Mouse (Mus musculus): ENCODE data around the gene Gm20873. TPM values are rescaled to one million over a fixed set of nuclear protein-coding genes. Genes with fewer than 3 reads are reported as not detected.
"Not testable (repeated sequence)": the region's sequence is repeated elsewhere in the genome, so short reads cannot be mapped to it uniquely, and the experiment has no call there.

The Gm20873 gene
- polyA plus RNA-seq (2014; fragmentation: Nextera tagmentation; extraction: Ambion mirVana): not detected in 2 replicates

DNA sequence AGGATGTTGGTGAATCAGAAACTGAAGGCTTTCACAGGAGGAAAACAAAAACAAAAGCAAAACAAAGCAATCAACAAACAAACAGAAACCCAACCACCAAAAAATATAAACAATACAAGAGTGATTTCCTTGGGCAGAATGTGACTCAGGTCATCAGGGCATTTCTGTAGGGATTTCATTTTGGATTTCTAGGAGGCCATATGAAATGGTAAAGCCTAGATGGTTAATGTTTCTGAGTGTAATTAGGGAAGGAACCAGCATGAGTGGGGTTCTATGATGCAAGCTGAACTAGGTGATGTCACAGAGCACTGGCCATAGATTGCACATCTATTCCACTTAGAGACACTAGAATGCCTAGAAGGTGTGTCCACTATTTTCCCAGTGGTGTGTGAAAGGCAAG, at the start of gene Gm20873:
Gene Gm20873 (plus strand): TSS at position 301 of the 400 bp plus-strand sequence.
- not testable (repeated sequence) for DNase-seq (ENCODE audit: low spot score); H3K36me3 ChIP-seq (ENCODE audit: control insufficient read depth, insufficient read depth, low read length); H3K9ac ChIP-seq (ENCODE audit: low read length); H3K4me3 ChIP-seq (ENCODE audit: low read depth, low read length); H3K9me3 ChIP-seq (replicated peaks; ENCODE audit: control insufficient read depth, low read length); H3K27ac ChIP-seq (ENCODE audit: low read depth, low read length); ATAC-seq; H3K4me1 ChIP-seq (ENCODE audit: control insufficient read depth, insufficient read depth, low read length); H3K4me2 ChIP-seq (ENCODE audit: low read length); H3K27me3 ChIP-seq (replicated peaks; ENCODE audit: control insufficient read depth, insufficient read depth, low read length)

GRCm38 (mm10) chrY:6237895-6238294, 29.0 kb upstream of the Gm20873 start, which contains the start of gene Gm21746:
Gm21746 (minus strand) TSS chrY:6237995.
- H3K27ac ChIP-seq (ENCODE audit: low read depth, low read length); ATAC-seq: not testable (repeated sequence)

More at GRCm38 (mm10) chrY:6237895-6238294, 29.0 kb upstream of the Gm20873 start, which contains the start of gene Gm21746:
- H3K9ac ChIP-seq (ENCODE audit: low read length); H3K4me2 ChIP-seq (ENCODE audit: low read length); H3K36me3 ChIP-seq (ENCODE audit: control insufficient read depth, insufficient read depth, low read length); H3K4me3 ChIP-seq (ENCODE audit: low read depth, low read length); DNase-seq (ENCODE audit: low spot score); H3K9me3 ChIP-seq (replicated peaks; ENCODE audit: control insufficient read depth, low read length); H3K4me1 ChIP-seq (ENCODE audit: control insufficient read depth, insufficient read depth, low read length); H3K27me3 ChIP-seq (replicated peaks; ENCODE audit: control insufficient read depth, insufficient read depth, low read length): not testable (repeated sequence)
- WGBS: 20% methylated on average over 1 of the region's 3 CpGs

Other genes starting within 250 kb of the Gm20873 start
- gene Gm21746, start 29.1 kb upstream of the Gm20873 start, polyA plus RNA-seq (2014; fragmentation: Nextera tagmentation; extraction: Ambion mirVana): not detected in 2 replicates

Data from forebrain, embryonic 14.5 days (tissue).